Mouse (Mus musculus) kidney, adult 2 months (tissue): ENCODE data around the gene Slc22a21.
"Not testable (repeated sequence)": the region's sequence is repeated elsewhere in the genome, so short reads cannot be mapped to it uniquely, and the experiment has no call there.

Experiments used
- CTCF ChIP-seq: fragments of 200-500 bp; conservative IDR thresholded peaks from 2 replicates; pipeline ENCODE4 v1.5.1; 2011; ENCODE audit warnings: low read depth, mild to moderate bottlenecking, control low read depth, low read length, moderate library complexity, mixed read lengths; ENCODE audit not compliant: insufficient read depth, insufficient read length
- POLR2A ChIP-seq: fragments of 200-500 bp; IDR thresholded peaks from one replicate; pipeline ENCODE4 v1.6.1; 2011; ENCODE audit warnings: low read depth, low read length, control low read depth

DNA sequence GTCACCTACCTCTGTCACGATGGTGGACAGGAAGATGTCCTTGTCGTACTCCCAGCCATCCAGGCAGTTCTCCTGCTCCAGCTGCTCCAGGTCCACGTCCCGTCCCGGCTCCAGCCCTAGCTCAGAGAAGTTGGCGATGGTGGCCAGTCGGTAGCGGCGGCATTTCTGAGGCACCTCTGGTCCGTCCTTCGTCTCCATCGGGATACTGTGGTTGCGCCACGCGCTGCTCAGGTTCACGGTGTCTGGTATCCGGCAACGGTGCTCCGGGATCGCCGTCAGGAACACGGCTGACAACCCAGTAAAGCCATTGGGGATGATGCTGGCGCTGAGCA, 710 bp downstream of the Slc22a21 start:
- not testable (repeated sequence) for TF ChIP-seq POLR2A, CTCF
